In genomic region chr4:135833301-135834123, GRCm38 (mm10) we compare ENCODE assay signal across 10 mouse cellular contexts. TPM values are rescaled to one million over a fixed set of nuclear protein-coding genes. Genes with fewer than 3 reads are reported as not detected.
A peak's percentile ranks its signal among the peaks of the same experiment; 100 is the strongest.
DNase-seq lines count a peak whose midpoint lies in the region; ATAC-seq lines count a peak whose summit lies in the region.
"Had no signal": no experiment of that assay in that cellular context is flagged by ENCODE, and none has a peak within 500 bp of the region (broad histone marks: within the 10 kb centered on the region; RNA-seq: fewer than 3 reads in every experiment).

No protein-coding gene starts in this region.

- no peak overlapping the region for H3K4me2 ChIP-seq in embryonic facial prominence, embryonic 12.5 days (replicated peaks)
- H3K4me2 ChIP-seq in hindbrain, embryonic 14.5 days (replicated peaks), result peak overlapping the region; percentile 11

- no peak overlapping the region for H3K9ac ChIP-seq in embryonic facial prominence, embryonic 12.5 days
- H3K9ac ChIP-seq in hindbrain, embryonic 14.5 days, result 0 out of 2 replicates have a peak overlapping the region, but pooled peaks have one; percentile 4
- H3K9ac ChIP-seq: liver, postnatal 0 days had no signal

- H3K4me3 ChIP-seq in embryonic facial prominence, embryonic 12.5 days, result no peak overlapping the region
- no peak overlapping the region for H3K4me3 ChIP-seq in hindbrain, embryonic 14.5 days (replicated peaks; ENCODE audit: low read length)

- peak; percentile 54 for DNase-seq in left cerebral cortex, postnatal 4 days
- DNase-seq in left cerebral cortex, postnatal 25 days (ENCODE audit: low spot score in 2 of 2), result no peak
- peak; percentile 64 for DNase-seq in hindbrain, embryonic 14.5 days (ENCODE audit: low spot score)
- DNase-seq in retina, embryonic 14.5 days (ENCODE audit: low spot score), result peak; percentile 73
- DNase-seq in frontal cortex, postnatal 25 days (ENCODE audit: low spot score in 2 of 2), result no peak
- DNase-seq: cerebellum, adult 2 months; heart, postnatal 14 days; liver, postnatal 0 days had no signal

- H3K27me3 ChIP-seq in embryonic facial prominence, embryonic 12.5 days, result no peaks in the 10 kb centered on the region
- no peaks in the 10 kb centered on the region for H3K27me3 ChIP-seq in hindbrain, embryonic 14.5 days (ENCODE audit: control insufficient read depth, insufficient read depth, low read length)

- 62% methylated on average over 12 of the region's 12 CpGs for WGBS in embryonic facial prominence, embryonic 12.5 days
- 35% methylated on average over 12 of the region's 12 CpGs for WGBS in hindbrain, embryonic 14.5 days

- no peaks in the 10 kb centered on the region for H3K9me3 ChIP-seq in embryonic facial prominence, embryonic 12.5 days
- no peaks in the 10 kb centered on the region for H3K9me3 ChIP-seq in hindbrain, embryonic 14.5 days (ENCODE audit: control insufficient read depth, low read length)

- 0 out of 2 replicates have a peak, but pooled peaks have one; percentile 47 for ATAC-seq in embryonic facial prominence, embryonic 12.5 days (ENCODE audit: insufficient number of reproducible peaks, insufficient read depth, low FRiP score, low TSS enrichment)
- ATAC-seq in hindbrain, embryonic 14.5 days (ENCODE audit: low FRiP score), result peak; percentile 21; the same call in 1 of the 2 replicates
- no peak for ATAC-seq in monocyte, adult 5-6 weeks (replicated peaks; ENCODE audit: insufficient number of reproducible peaks, low FRiP score, low TSS enrichment, poor library complexity, severe bottlenecking)
- ATAC-seq: liver, postnatal 0 days had no signal

- H3K4me1 ChIP-seq in embryonic facial prominence, embryonic 12.5 days, result peaks cover 15% of the 10 kb centered on the region
- peaks cover 30% of the 10 kb centered on the region for H3K4me1 ChIP-seq in hindbrain, embryonic 14.5 days (replicated peaks; ENCODE audit: control insufficient read depth, insufficient read depth, low read length)

- intact Hi-C loops in left cerebral cortex, postnatal 4 days (cut with DNase I), result no loop called here
- intact Hi-C loops in left cerebral cortex, postnatal 25 days (cut with DNase I), result no loop called here

- H3K27ac ChIP-seq in embryonic facial prominence, embryonic 12.5 days, result 0 out of 2 replicates have a peak overlapping the region, but pooled peaks have one; percentile 7
- peak overlapping the region; percentile 81 for H3K27ac ChIP-seq in hindbrain, embryonic 14.5 days

- H3K36me3 ChIP-seq in embryonic facial prominence, embryonic 12.5 days, result no peaks in the 10 kb centered on the region
- H3K36me3 ChIP-seq in hindbrain, embryonic 14.5 days (replicated peaks; ENCODE audit: control insufficient read depth, insufficient read depth), result no peaks in the 10 kb centered on the region

RNA-seq across cellular contexts. Expression of gene Srsf10, which starts 22.0 kb away (rescaled TPM):
- total RNA-seq in left cerebral cortex, postnatal 4 days (2021), result 100 to 1,000 TPM; 103 to 120 TPM
- 10 to 100 TPM; 74.3 to 80.1 TPM for total RNA-seq in left cerebral cortex, postnatal 25 days (2021)
- polyA plus RNA-seq in embryonic facial prominence, embryonic 12.5 days (2016; fragmentation: Nextera tagmentation; extraction: Ambion mirVana), result 342 and 361 TPM in 2 replicates
- 200 and 208 TPM in 2 replicates for polyA plus RNA-seq in hindbrain, embryonic 14.5 days (2014; fragmentation: Nextera tagmentation; extraction: Ambion mirVana)
- 233 to 426 TPM (median 303 TPM) in 3 replicates for total RNA-seq in monocyte, adult 5-6 weeks (2017)

RNA-seq across cellular contexts. Expression of gene Pnrc2, which starts 40.1 kb away (rescaled TPM):
- 10 to 100 TPM; 41.1 to 45.2 TPM for total RNA-seq in left cerebral cortex, postnatal 4 days (2021)
- 10 to 100 TPM; 46.8 to 48.4 TPM for total RNA-seq in left cerebral cortex, postnatal 25 days (2021)
- 177 and 187 TPM in 2 replicates for polyA plus RNA-seq in embryonic facial prominence, embryonic 12.5 days (2016; fragmentation: Nextera tagmentation; extraction: Ambion mirVana)
- 95.0 and 105 TPM in 2 replicates for polyA plus RNA-seq in hindbrain, embryonic 14.5 days (2014; fragmentation: Nextera tagmentation; extraction: Ambion mirVana)
- 342 to 380 TPM (median 364 TPM) in 3 replicates for total RNA-seq in monocyte, adult 5-6 weeks (2017)

Comparison
In these comparisons a context has a peak if more than half of its experiments do, and no peak if none do; other contexts are left out.
1. DNase-seq: peak in left cerebral cortex, postnatal 4 days (single experiment), hindbrain, embryonic 14.5 days (single experiment) and retina, embryonic 14.5 days (single experiment); none in left cerebral cortex, postnatal 25 days (0 of 2) and frontal cortex, postnatal 25 days (0 of 2).